Mouse (Mus musculus) kidney, postnatal 0 days (tissue): ENCODE measurements at regions not wholly inside any gene's neighbourhood (a gene's known extent, or its start where the extent isn't known, plus 50 kb on each side); places are given as distances from the start of the nearest gene placed in this dataset.
A peak's percentile ranks its signal among the peaks of the same experiment; 100 is the strongest.

ENCODE experiments used
- ATAC-seq: fragments of 200-750 bp; cut with Nextera tagmentation; replicated peaks from 2 replicates; pipeline ENCODE4 v1.8.0; 2017; ENCODE audit warnings: low read depth, moderate number of reproducible peaks, moderate TSS enrichment, moderate library complexity; ENCODE audit not compliant: low FRiP score
- DNase-seq: peaks from one replicate; pipeline ENCODE4 v3.0.0-alpha.2; 2016; ENCODE audit warnings: low spot score
- H3K27ac ChIP-seq: fragments of 300-500 bp; sonication (generic); 2 replicates; pipeline ENCODE4 v1.5.1; 2014; ENCODE audit warnings: mild to moderate bottlenecking
- H3K27me3 ChIP-seq: fragments of 300-500 bp; sonication (generic); 2 replicates; pipeline ENCODE4 v1.6.1; 2014; ENCODE audit warnings: low read length, mixed read lengths; ENCODE audit not compliant: insufficient read depth
- H3K36me3 ChIP-seq: fragments of 300-500 bp; sonication (generic); 2 replicates; pipeline ENCODE4 v1.6.1; 2014; ENCODE audit warnings: low read length, mixed read lengths; ENCODE audit not compliant: insufficient read depth
- H3K4me1 ChIP-seq: fragments of 300-500 bp; sonication (generic); replicated peaks from 2 replicates; pipeline ENCODE4 v1.6.1; 2014; ENCODE audit warnings: antibody characterized with exemption, low read length, mixed read lengths; ENCODE audit not compliant: insufficient read depth
- H3K4me2 ChIP-seq: fragments of 300-500 bp; sonication (generic); 2 replicates; pipeline ENCODE4 v1.6.1; 2014; ENCODE audit warnings: mild to moderate bottlenecking, low read length, moderate library complexity, mixed read lengths
- H3K4me3 ChIP-seq: fragments of 300-500 bp; sonication (generic); replicated peaks from 2 replicates; pipeline ENCODE4 v1.5.1; 2014; ENCODE audit warnings: low read depth, low read length
- H3K9ac ChIP-seq: fragments of 300-500 bp; sonication (generic); 2 replicates; pipeline ENCODE4 v1.6.1; 2014; ENCODE audit warnings: low read depth, low read length
- H3K9me3 ChIP-seq: fragments of 300-500 bp; sonication (generic); replicated peaks from 2 replicates; pipeline ENCODE4 v1.6.1; 2016; ENCODE audit warnings: low read length, inconsistent platforms, mixed read lengths
- CTCF ChIP-seq: IDR thresholded peaks from 2 replicates; pipeline ENCODE4 v1.5.1; 2016; ENCODE audit warnings: antibody characterized with exemption, low read depth, mild to moderate bottlenecking, moderate library complexity
- WGBS: fragments of 180-500 bp; shearing (Covaris S2); extraction: QIAGEN DNeasy Blood & Tissue Kit; methylation state at CpG from one replicate; pipeline ENCODE4 v1.1.7; 2014; 5-methylcytosine and 5-hydroxymethylcytosine counted together

GRCm38 (mm10) chr14:76844717-76845116 is 191.9 kb upstream of the Ccdc122 start:
- no peak for ATAC-seq
- no peak overlapping the region for H3K27ac ChIP-seq
- no peaks in the 10 kb centered on the region for H3K27me3 ChIP-seq
- no peak overlapping the region for H3K9ac ChIP-seq
- no peak for DNase-seq
- H3K4me3 ChIP-seq: no peak overlapping the region
- no peaks in the 10 kb centered on the region for H3K36me3 ChIP-seq
- WGBS: 81% methylated on average over 1 of the region's 1 CpGs
- no peak overlapping the region for H3K4me2 ChIP-seq
- H3K4me1 ChIP-seq: no peaks in the 10 kb centered on the region
- no peak for TF ChIP-seq CTCF
- no peaks in the 10 kb centered on the region for H3K9me3 ChIP-seq

- Histone ChIP-seq H3K9me3 (no peaks in the 10 kb centered on the region), H3K4me3 (no peak overlapping the region), H3K27me3 (no peaks in the 10 kb centered on the region), H3K36me3 (no peaks in the 10 kb centered on the region), H3K9ac (no peak overlapping the region), H3K27ac (no peak overlapping the region), H3K4me2 (no peak overlapping the region), H3K4me1 (no peaks in the 10 kb centered on the region; the same call in 1 of the 2 replicates)
- ATAC-seq (peak; percentile 78; the same call in 1 of the 2 replicates), DNase-seq (no peak)
- no peak for TF ChIP-seq CTCF
- WGBS: 79% methylated on average over 5 of the region's 5 CpGs
Measured at GRCm38 (mm10) chr14:76837583-76838220, 198.9 kb upstream of the Ccdc122 start.

GRCm38 (mm10) chr14:76836926-76837516 is 199.6 kb upstream of the Ccdc122 start:
- Histone ChIP-seq H3K4me1 (no peaks in the 10 kb centered on the region; the same call in 1 of the 2 replicates), H3K27ac (no peak overlapping the region), H3K27me3 (no peaks in the 10 kb centered on the region), H3K4me3 (no peak overlapping the region), H3K9me3 (no peaks in the 10 kb centered on the region), H3K9ac (no peak overlapping the region), H3K36me3 (no peaks in the 10 kb centered on the region), H3K4me2 (no peak overlapping the region)
- TF ChIP-seq CTCF: no peak
- DNase-seq: no peak
- no peak for ATAC-seq
- WGBS: 59% methylated on average over 10 of the region's 10 CpGs

DNA sequence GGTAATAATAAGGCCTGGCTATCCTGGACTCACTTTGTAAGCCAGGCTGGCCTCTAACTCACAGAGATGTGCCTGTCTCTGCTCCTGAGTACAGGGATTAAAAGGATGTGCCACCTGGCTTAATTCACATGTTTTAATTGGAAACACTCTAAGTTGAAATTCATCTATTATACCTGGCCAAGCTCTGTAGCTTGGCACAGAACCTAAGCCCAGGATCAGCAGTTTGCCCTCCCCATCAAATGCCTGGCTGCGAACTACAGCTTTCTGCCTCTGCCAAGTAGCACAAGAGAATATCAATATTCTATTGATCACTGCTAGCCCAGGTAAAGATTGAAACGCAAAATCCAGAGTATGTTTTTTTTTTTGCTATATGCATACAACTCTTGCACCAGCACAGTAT is 200.3 kb upstream of the Ccdc122 start:
- 97% methylated on average over 2 of the region's 2 CpGs for WGBS
- DNase-seq (no peak), ATAC-seq (no peak)
- H3K36me3 ChIP-seq: no peaks in the 10 kb centered on the region
- no peak overlapping the region for H3K4me2 ChIP-seq
- H3K4me1 ChIP-seq: no peaks in the 10 kb centered on the region; the same call in 1 of the 2 replicates
- no peak for TF ChIP-seq CTCF
- no peaks in the 10 kb centered on the region for H3K9me3 ChIP-seq
- no peak overlapping the region for H3K27ac ChIP-seq
- H3K9ac ChIP-seq: no peak overlapping the region
- no peaks in the 10 kb centered on the region for H3K27me3 ChIP-seq
- H3K4me3 ChIP-seq: no peak overlapping the region

- ATAC-seq (no peak), DNase-seq (no peak)
- H3K27ac ChIP-seq: no peak overlapping the region
- no peak for TF ChIP-seq CTCF
- H3K4me3 ChIP-seq: no peak overlapping the region
- no peaks in the 10 kb centered on the region for H3K36me3 ChIP-seq
- H3K4me2 ChIP-seq: no peak overlapping the region
- no peaks in the 10 kb centered on the region; the same call in 1 of the 2 replicates for H3K4me1 ChIP-seq
- no peak overlapping the region for H3K9ac ChIP-seq
- H3K9me3 ChIP-seq: no peaks in the 10 kb centered on the region
- no peaks in the 10 kb centered on the region for H3K27me3 ChIP-seq
- WGBS: 71% methylated on average over 6 of the region's 6 CpGs
Measured at GRCm38 (mm10) chr14:76834084-76834483, 202.5 kb upstream of the Ccdc122 start.

- no peaks in the 10 kb centered on the region for H3K36me3 ChIP-seq
- H3K27me3 ChIP-seq: no peaks in the 10 kb centered on the region
- ATAC-seq (no peak), DNase-seq (no peak)
- H3K27ac ChIP-seq: no peak overlapping the region
- no peaks in the 10 kb centered on the region for H3K9me3 ChIP-seq
- H3K9ac ChIP-seq: no peak overlapping the region
- no peaks in the 10 kb centered on the region for H3K4me1 ChIP-seq
- 96% methylated on average over 1 of the region's 1 CpGs for WGBS
- H3K4me2 ChIP-seq: no peak overlapping the region
- TF ChIP-seq CTCF: no peak
- no peak overlapping the region for H3K4me3 ChIP-seq
Measured at GRCm38 (mm10) chr14:76829161-76829510, 207.4 kb upstream of the Ccdc122 start.
